Comparison of ENCODE assay signal across 8 mouse cellular contexts in genomic region chr4:120650208-120650592, GRCm38 (mm10). TPM values are rescaled to one million over a fixed set of nuclear protein-coding genes. Genes with fewer than 3 reads are reported as not detected.
DNase-seq lines count a peak whose midpoint lies in the region; ATAC-seq lines count a peak whose summit lies in the region.

No protein-coding gene starts in this region.

- no peaks in the 10 kb centered on the region for H3K9me3 ChIP-seq in kidney, embryonic 16.5 days (ENCODE audit: low read length)
- H3K9me3 ChIP-seq in embryonic facial prominence, embryonic 13.5 days: 0 out of 2 replicates have a peak, but pooled peaks cover 5% of the 10 kb centered on the region
- no peaks in the 10 kb centered on the region for H3K9me3 ChIP-seq in hindbrain, embryonic 16.5 days (ENCODE audit: control insufficient read depth, low read length)
- no peaks in the 10 kb centered on the region for H3K9me3 ChIP-seq in midbrain, embryonic 16.5 days (replicated peaks; ENCODE audit: control insufficient read depth, low read length, poor library complexity, severe bottlenecking)

- H3K27ac ChIP-seq in kidney, embryonic 16.5 days (ENCODE audit: low read length): no peak overlapping the region
- no peak overlapping the region for H3K27ac ChIP-seq in embryonic facial prominence, embryonic 13.5 days
- H3K27ac ChIP-seq in hindbrain, embryonic 16.5 days (ENCODE audit: low read depth, low read length): no peak overlapping the region
- no peak overlapping the region for H3K27ac ChIP-seq in midbrain, embryonic 16.5 days (ENCODE audit: low read length)

- no peak for ATAC-seq in kidney, embryonic 16.5 days (ENCODE audit: low FRiP score, low TSS enrichment)
- ATAC-seq in embryonic facial prominence, embryonic 13.5 days (ENCODE audit: insufficient number of reproducible peaks, insufficient read depth, low FRiP score, low TSS enrichment, low read depth): no peak
- peak; percentile 30 for ATAC-seq in hindbrain, embryonic 16.5 days
- ATAC-seq in midbrain, embryonic 16.5 days: peak; percentile 29; the same call in 1 of the 2 replicates
- no peak for ATAC-seq in megakaryocyte progenitor cell, adult 5-6 weeks (replicated peaks; ENCODE audit: poor library complexity)
- no peak for ATAC-seq in megakaryocyte-erythroid progenitor cell, adult 5-6 weeks (replicated peaks; ENCODE audit: low FRiP score, low TSS enrichment, poor library complexity, severe bottlenecking)

- peak overlapping the region; percentile 92 for H3K4me2 ChIP-seq in kidney, embryonic 16.5 days (replicated peaks; ENCODE audit: low read depth, low read length)
- H3K4me2 ChIP-seq in embryonic facial prominence, embryonic 13.5 days: peak overlapping the region; percentile 84
- H3K4me2 ChIP-seq in hindbrain, embryonic 16.5 days (ENCODE audit: low read length): peak overlapping the region; percentile 98
- peak overlapping the region; percentile 90 for H3K4me2 ChIP-seq in midbrain, embryonic 16.5 days (ENCODE audit: low read length)

- H3K4me3 ChIP-seq in kidney, embryonic 16.5 days (ENCODE audit: low read length): peak overlapping the region; percentile 48
- peak overlapping the region; percentile 47 for H3K4me3 ChIP-seq in embryonic facial prominence, embryonic 13.5 days
- H3K4me3 ChIP-seq in hindbrain, embryonic 16.5 days (ENCODE audit: low read length): peak overlapping the region; percentile 60
- peak overlapping the region; percentile 56 for H3K4me3 ChIP-seq in midbrain, embryonic 16.5 days (ENCODE audit: low read depth, low read length)

- H3K4me1 ChIP-seq in kidney, embryonic 16.5 days (ENCODE audit: insufficient read depth, low read length): 0 out of 2 replicates have a peak, but pooled peaks cover 7% of the 10 kb centered on the region
- H3K4me1 ChIP-seq in embryonic facial prominence, embryonic 13.5 days: peaks cover 10% of the 10 kb centered on the region
- peaks cover 8% of the 10 kb centered on the region; the same call in 1 of the 2 replicates for H3K4me1 ChIP-seq in hindbrain, embryonic 16.5 days (ENCODE audit: control insufficient read depth, insufficient read depth, low read depth, low read length)
- H3K4me1 ChIP-seq in midbrain, embryonic 16.5 days (ENCODE audit: control insufficient read depth, insufficient read depth, low read length): no peaks in the 10 kb centered on the region; the same call in 1 of the 2 replicates

- H3K9ac ChIP-seq in kidney, embryonic 16.5 days (replicated peaks; ENCODE audit: low read length): peak overlapping the region; percentile 57; the same call in 1 of the 2 replicates
- H3K9ac ChIP-seq in embryonic facial prominence, embryonic 13.5 days: peak overlapping the region; percentile 64; the same call in 1 of the 2 replicates
- H3K9ac ChIP-seq in hindbrain, embryonic 16.5 days (ENCODE audit: low read depth, low read length): peak overlapping the region; percentile 76
- peak overlapping the region; percentile 74 for H3K9ac ChIP-seq in midbrain, embryonic 16.5 days (ENCODE audit: low read depth, low read length)

- H3K36me3 ChIP-seq in kidney, embryonic 16.5 days (ENCODE audit: insufficient read depth, low read length): no peaks in the 10 kb centered on the region
- H3K36me3 ChIP-seq in embryonic facial prominence, embryonic 13.5 days: no peaks in the 10 kb centered on the region
- no peaks in the 10 kb centered on the region for H3K36me3 ChIP-seq in hindbrain, embryonic 16.5 days (ENCODE audit: control insufficient read depth, insufficient read depth, low read length)
- no peaks in the 10 kb centered on the region for H3K36me3 ChIP-seq in midbrain, embryonic 16.5 days (ENCODE audit: control insufficient read depth, insufficient read depth, low read length)

- WGBS in kidney, embryonic 16.5 days: 28% methylated on average over 7 of the region's 7 CpGs
- WGBS in embryonic facial prominence, embryonic 13.5 days: 21% methylated on average over 7 of the region's 7 CpGs
- WGBS in hindbrain, embryonic 16.5 days: 25% methylated on average over 7 of the region's 7 CpGs
- 22% methylated on average over 7 of the region's 7 CpGs for WGBS in midbrain, embryonic 16.5 days

- peaks cover 31% of the 10 kb centered on the region for H3K27me3 ChIP-seq in kidney, embryonic 16.5 days (ENCODE audit: insufficient read depth, low read length)
- peaks cover 60% of the 10 kb centered on the region for H3K27me3 ChIP-seq in embryonic facial prominence, embryonic 13.5 days
- H3K27me3 ChIP-seq in hindbrain, embryonic 16.5 days (replicated peaks; ENCODE audit: control insufficient read depth, insufficient read depth, low read length): no peaks in the 10 kb centered on the region
- H3K27me3 ChIP-seq in midbrain, embryonic 16.5 days (ENCODE audit: control insufficient read depth, insufficient read depth, low read depth, low read length): peaks cover 3% of the 10 kb centered on the region; the same call in 1 of the 2 replicates

- no peak for DNase-seq in kidney, postnatal 10 days
- DNase-seq in frontal cortex, postnatal 10 days (ENCODE audit: low spot score in 2 of 2): no peak

RNA-seq across cellular contexts. Expression of gene Cited4, which starts 16.2 kb away (rescaled TPM):
- polyA plus RNA-seq in kidney, embryonic 16.5 days (2015; fragmentation: Nextera tagmentation; extraction: Ambion mirVana): 10.6 and 13.1 TPM in 2 replicates
- 1.3 and 2.7 TPM in 2 replicates for polyA plus RNA-seq in embryonic facial prominence, embryonic 13.5 days (2015; fragmentation: Nextera tagmentation; extraction: Ambion mirVana)
- polyA plus RNA-seq in hindbrain, embryonic 16.5 days (2015; fragmentation: Nextera tagmentation; extraction: Ambion mirVana): 1.2 and 2.4 TPM in 2 replicates
- polyA plus RNA-seq in midbrain, embryonic 16.5 days (2015; fragmentation: Nextera tagmentation; extraction: Ambion mirVana): 0.67 and 1.4 TPM in 2 replicates
- 3.2 and 4.6 TPM in 2 replicates for total RNA-seq in megakaryocyte progenitor cell, adult 5-6 weeks (2015)
- total RNA-seq in megakaryocyte progenitor cell, adult 5-6 weeks (2017): 5.6 and 7.5 TPM in 2 replicates
- total RNA-seq in megakaryocyte-erythroid progenitor cell, adult 5-6 weeks (2014; fragmentation: Nextera tagmentation): 36.4 and 47.4 TPM in 2 replicates
- total RNA-seq in megakaryocyte-erythroid progenitor cell, adult 5-6 weeks (2017): 7.4 and 30.9 TPM in 2 replicates

Comparison
In these comparisons a context has a peak if more than half of its experiments do, and no peak if none do; other contexts are left out.
1. ATAC-seq: peak in hindbrain, embryonic 16.5 days (single experiment) and midbrain, embryonic 16.5 days (single experiment); none in kidney, embryonic 16.5 days (single experiment), embryonic facial prominence, embryonic 13.5 days (single experiment), megakaryocyte progenitor cell, adult 5-6 weeks (single experiment) and megakaryocyte-erythroid progenitor cell, adult 5-6 weeks (single experiment).
2. Peak in every context shown above with its lines, with median percentiles within 50 percentile points of each other: H3K4me2 ChIP-seq, H3K4me3 ChIP-seq and H3K9ac ChIP-seq.